Mouse (Mus musculus): ENCODE results near the gene Hist1h2ad.
A peak's percentile ranks its signal among the peaks of the same experiment; 100 is the strongest.
"Not testable (repeated sequence)": the region's sequence is repeated elsewhere in the genome, so short reads cannot be mapped to it uniquely, and the experiment has no call there.

The Hist1h2ad gene

DNA sequence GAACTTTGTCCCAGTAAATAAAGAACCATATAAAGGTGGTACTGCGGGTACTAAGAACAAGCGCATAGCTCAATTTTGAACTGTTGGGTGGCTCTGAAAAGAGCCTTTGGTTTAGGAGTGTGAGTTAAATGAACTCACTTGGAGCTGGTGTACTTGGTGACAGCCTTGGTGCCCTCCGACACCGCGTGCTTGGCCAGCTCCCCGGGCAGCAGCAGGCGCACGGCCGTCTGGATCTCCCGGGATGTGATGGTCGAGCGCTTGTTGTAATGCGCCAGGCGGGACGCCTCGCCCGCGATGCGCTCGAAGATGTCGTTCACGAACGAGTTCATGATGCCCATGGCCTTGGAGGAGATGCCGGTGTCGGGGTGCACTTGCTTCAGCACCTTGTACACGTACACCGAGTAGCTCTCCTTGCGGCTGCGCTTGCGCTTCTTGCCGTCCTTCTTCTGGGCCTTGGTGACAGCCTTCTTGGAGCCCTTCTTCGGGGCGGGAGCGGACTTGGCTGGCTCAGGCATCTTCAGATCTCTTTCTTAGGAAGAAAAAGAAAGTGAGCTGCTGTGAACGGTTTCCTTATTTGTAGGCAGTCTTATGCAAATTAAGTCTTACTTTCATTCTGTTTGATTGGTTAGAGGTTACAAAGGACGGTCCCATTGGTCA, 11.4 kb downstream of the Hist1h2ad start:
- peak; percentile 46 to 79 for DNase-seq

DNA sequence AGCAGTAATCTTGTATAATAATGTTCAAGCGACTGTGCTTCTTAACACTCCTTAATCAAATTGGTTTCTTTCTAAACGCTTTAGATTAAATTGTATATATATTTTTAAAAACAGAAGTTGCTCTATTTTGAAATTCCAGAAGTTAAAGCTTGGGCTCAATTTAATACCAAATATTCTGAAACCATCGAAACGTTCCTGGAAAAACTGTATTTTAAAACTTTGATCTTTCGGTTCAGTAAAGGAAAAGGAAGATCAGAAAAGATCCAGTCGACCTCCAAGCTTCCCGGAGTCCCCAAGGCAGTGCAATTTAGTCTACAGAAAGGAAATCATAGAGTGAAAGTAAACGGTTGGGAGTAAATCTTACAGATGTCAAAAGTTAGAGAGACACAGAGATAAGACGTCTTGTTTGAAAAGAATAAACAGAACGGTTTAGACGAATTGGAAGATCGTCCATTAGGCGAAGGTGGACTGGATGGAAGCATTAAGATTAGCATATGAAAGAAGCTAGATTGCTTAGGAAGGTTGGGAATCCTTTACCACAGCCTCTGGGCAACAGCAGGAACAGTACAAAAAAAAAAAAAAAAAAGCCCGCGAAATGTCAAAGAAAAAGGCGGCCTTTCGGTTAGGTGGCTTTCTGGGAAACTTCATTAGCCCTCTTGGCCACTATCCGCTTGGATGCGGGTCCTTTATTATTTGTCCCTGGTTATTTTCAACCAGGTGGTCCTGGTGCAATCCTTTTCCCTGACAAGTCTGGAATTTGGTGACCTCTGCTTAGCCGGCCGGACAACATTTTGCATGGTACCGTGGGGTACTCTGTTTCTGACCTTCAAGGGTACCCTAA, 12.1 kb downstream of the Hist1h2ad start:
- DNase-seq, result no peak

DNA sequence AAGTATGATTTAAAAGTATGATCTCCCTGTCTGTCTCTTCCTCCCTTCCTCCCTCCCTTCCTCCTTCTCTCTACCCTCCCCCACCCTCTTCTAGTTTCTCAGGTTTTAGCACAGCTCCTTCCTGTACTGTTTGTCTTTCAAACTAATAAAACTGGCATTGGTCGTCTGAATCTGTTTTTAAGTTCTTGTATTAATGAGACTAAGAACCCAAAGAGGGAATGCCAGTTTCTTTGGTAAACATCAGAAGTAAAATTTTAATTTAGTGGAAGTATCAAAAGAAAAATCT, 12.7 kb downstream of the Hist1h2ad start:
- DNase-seq, result no peak

DNA sequence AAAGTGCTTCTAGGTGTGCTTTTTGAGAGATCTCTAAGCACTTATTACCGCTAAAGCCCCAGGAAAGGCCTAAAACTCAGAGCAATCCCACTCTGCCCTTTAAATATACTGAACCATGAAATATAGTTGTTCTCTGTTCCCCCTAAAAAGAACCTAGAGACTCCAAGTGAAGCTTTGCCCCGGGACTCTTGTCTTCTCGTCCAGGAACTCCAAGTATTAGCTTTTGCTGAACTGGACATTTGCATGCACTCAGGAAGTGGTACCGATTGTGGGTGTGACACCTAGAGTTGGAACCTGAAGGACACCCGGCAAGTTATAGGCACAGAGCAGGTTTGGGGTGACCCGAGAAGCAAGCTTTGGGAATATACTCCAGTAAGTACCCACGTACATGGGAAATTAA, 17.0 kb downstream of the Hist1h2ad start:
- DNase-seq, result no peak

DNA sequence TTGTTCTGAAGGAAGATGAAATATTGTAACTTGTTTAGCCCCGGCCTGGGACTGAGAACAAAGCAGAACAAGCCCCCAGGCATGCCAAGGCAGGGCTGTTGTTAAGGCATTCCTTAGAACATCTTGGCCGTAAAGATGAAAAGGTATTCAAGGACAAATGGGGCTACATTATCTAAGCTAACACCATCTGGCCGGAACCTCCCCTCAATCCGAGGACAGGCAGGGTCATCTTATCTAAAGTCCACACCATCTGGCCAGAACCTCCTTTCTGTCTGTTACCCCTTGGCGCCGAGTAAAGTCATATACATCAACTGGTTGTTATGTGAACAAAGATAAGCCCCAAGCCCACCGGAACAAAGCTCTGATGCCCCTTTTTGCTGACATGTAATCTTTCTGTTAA, 17.7 kb downstream of the Hist1h2ad start:
- DNase-seq, result not testable (repeated sequence)

DNA sequence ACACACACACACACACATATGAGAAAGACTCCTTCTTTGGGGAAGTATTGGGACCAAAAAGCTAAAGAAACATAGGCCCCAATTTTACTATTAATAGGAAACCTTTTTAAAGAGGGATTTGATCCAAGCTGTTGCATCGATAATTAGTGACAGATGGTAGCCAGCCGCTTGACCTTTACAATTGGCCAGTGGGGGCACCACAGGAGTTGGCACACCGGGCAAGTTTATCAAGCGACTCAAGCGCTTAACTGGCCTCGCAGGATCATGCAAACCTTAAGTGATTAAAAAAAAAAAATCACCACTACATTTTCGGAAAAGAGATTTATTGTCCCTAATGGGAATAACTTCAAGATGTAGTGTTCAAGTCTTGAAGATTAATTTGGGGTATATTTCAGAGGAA, 18.4 kb downstream of the Hist1h2ad start:
- DNase-seq, result no peak

DNA sequence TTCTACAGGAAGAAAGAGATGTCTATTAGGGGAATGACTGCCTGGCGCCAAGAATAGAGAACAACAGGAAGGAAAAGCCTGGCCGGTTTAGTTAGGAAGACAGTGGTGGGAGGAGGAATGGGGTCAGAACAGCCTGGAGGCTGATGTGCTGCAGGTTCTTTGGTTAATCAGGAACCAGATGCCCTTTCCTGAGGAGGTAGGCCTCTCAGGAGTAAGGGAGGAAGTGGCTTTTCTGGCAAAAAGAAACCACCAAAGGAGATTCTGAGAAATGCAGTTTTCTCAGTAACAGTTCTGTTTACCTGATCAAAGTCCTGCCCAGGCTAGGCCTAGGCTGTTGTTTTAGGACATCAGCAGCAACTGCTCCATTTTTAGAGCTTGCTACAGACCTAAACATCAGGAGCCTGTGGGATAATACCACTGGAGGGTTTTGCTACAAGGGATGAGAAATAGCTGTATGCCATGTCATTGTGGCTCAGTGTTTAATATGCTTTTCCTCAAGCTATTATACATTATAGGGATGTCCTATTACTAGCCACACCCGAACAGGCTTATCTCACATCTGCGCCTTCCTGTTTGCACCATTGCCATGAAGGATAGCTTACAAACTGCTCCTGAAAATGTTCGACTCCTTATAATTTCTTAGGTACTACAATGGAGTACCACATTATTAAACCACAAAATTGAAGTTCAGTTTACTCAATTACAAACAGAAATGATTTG, 19.0 kb downstream of the Hist1h2ad start:
- peak in 1 of 2 experiments; percentile 29 for DNase-seq

DNA sequence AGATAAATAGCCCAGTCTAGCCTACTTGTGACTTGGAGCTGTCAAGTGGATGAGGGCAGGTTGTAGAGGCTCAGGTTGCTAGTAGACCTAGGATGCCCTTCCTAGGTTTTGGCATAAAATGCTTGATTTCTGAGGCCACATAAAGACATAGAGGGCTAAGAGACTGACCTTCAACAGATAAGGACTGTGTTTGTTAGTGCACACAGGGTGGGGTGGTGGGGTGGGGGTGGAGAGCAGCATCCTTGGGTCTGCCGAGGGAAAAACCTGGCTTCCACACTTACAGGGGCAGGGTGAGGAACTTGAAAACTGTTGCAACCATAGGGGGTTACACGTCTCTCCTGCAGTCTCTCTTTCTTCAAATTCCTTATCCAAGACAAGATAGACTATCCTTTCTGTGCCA, 21.0 kb downstream of the Hist1h2ad start:
- DNase-seq, result no peak

DNA sequence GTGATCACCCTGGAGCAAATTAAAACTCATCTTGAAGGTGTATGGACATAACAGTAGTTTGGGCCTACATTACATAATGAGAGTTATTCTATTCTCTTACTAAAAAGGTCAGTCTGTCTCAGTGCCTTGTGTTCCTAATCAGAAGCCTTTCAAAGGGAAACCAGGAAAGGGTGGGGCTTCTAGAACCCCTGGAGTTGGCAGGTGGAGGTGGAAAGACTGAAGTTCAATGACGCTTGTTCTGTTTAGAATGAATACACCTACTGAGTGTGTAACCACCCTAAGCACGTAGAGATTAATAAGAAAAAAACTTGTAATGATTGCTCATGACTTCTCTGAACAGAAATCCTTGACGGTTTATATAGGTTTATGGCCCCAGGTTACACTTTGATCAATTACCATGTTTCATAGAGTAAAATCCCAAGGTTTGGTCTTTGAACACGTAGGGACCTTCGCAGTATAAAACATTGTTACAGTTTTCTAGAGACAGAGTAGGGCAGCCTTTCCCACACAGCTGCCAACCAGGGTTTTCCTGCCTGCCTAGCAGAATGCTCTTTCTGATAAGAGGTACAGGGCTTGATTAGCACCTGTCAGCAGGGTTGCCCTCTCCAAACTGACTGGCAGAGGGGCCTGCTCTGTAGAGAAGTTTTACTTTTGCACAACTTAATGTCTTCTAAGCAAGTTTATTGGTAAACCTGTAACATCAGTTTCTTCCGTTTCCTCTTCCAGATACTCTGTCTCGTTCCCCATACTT, 21.6 kb downstream of the Hist1h2ad start:
- DNase-seq, result no peak

DNA sequence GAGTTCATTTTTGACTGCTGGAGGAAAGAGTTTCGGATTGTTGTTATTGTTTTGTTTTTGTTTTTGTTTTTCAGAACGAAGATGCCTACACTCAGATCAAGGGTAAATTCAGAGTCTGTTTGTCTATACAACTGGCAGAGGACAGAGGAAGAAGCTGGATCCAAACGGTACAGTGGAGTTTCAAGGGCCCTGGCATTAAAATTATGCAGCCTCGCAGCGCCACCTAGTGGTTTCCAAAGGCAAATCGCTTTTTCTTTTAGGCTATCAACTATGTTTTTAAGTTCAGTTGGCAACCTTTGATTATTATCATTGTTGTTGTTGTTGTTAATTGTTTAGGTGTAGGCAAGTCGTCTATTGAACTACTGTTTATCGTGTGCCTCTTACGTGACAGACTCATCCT, 23.8 kb downstream of the Hist1h2ad start:
- DNase-seq, result peak; percentile 47 to 76

DNA sequence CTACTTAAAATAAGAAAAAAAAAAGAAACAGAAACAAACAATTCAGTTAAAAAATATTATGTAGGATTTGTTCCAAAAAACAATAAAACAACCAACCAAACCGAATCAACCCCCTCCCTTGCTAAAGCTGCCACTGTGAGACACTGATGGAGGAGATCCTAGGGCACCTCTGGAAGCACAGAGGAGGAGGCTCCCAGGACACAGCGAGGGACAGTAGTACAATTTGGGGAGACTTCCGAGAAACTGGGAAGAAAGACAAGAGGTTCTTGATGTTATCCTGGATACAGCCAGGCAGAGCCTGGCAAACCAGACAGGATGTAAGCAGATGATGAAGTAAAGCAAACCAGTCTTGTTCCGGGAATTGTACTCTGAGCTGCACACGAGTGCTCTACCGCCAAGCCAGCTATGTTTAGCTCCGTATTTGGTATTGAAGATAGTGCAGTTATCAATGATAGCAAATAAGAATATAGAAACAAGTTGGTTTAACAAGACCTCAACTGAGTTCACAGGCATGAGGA, 29.1 kb downstream of the Hist1h2ad start:
- DNase-seq, result no peak

DNA sequence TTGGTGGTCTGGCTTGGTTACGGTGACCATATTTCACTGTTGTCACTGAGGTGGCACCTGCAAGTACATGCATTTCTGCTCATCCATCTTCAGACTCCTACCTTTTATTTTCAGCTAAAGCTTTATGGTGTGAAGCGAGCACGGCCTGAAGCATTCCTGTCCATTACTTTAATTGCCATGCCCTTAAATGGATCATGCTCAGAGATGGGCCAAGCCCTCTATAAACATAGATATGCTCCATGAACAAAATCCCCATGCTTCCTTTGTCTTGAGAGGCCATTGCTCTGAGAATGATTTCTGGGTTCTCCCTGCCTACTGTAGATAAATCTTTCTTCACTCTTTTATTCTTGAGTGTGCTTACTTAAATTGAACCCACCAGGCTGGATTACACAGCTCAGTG, 30.3 kb downstream of the Hist1h2ad start:
- DNase-seq, result no peak

DNA sequence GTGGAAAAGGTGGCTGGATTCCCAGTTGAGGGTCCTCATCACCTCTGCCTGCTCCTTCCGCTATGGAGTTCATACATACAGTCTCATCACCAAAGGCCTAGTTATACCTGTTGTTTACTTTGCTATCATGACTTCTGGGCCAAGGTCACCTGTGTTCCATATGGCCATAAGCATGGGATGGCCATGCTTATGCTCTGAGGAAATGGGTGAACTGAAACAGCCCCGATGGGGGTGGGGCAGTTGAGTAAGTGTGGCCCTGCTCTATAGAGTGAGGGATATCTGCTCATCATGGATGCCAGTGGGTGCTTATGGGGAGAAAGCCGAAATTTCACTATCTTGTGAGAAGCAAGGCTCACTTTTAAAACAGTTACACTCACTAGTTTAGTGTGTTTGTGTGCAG, 30.9 kb downstream of the Hist1h2ad start:
- DNase-seq, result no peak

DNA sequence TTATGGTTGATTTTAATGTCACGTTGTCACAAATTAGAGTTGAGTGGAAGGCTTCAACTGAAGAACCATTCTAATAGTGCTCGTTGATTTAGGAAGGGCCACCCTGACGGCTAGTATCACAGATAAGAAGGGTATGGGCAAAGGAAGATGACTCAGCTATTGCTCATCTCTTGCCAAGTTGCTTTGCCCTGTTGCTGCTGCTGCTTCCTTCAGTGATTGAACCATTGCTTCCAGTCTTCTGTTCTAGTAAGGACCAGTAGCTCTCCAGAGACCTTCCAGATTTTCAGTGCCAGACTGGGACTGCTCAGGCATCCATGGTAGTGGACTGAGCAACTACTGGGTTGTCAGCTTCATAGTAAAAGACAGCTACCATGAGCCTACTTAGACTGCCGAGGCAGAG, 35.0 kb downstream of the Hist1h2ad start:
- no peak for DNase-seq

DNA sequence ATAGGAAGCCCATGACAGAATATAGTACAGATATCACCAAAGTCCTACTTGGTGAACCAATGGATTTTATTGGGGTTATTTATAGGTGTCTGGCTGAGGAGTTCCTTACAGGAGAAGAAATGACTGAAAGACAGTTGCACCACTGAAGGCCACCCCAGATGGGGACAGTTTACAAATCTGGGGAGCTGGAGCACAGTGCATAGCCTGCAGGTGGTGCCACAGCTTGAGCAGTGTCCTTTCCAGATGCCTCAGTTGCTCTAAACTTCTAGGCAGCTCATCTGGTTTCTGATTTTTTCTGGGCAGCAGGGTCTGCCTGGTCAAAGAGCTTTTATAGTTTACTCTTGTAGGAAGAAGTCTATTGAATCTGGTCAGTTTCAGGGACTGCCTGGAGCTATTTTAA, 35.7 kb downstream of the Hist1h2ad start:
- DNase-seq, result no peak

DNA sequence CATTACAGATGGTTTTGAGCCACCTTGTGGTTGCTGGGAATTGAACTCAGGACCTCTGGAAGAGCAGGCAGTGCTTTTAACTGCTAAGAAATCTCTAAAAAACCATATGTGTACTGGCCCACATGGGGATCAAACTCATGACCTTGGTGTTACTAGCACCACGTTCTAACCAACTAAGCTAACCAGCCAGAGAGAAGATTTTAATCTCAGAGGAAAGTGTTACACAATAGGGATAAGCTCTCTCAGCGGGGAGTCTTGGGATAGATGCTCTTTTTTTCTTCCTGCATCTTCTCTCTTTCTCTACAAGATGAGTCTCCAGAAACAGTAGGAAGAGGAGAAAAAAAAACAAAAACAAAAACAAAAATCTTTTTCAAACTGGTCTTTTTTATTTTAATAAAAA, 36.2 kb downstream of the Hist1h2ad start:
- no peak for DNase-seq

DNA sequence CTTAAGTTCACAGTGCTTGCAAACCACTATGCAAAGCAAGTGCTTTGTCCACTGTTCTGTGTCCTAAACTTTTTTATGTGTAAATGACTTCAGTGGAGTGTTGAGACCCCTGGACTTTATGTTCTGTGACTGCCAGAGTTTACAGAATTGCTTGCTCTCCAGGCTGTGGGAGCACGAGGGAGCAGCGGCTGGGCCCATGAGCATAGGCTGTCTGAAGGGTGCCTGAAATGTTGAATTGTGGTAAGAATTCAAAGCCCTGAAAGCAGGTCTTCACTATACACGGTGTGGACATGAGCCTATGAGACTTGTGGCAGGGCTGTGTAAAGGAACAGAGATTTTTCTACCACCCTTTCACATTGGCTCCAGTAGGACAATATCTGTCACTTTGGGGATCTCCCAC, 37.5 kb downstream of the Hist1h2ad start:
- DNase-seq, result no peak

DNA sequence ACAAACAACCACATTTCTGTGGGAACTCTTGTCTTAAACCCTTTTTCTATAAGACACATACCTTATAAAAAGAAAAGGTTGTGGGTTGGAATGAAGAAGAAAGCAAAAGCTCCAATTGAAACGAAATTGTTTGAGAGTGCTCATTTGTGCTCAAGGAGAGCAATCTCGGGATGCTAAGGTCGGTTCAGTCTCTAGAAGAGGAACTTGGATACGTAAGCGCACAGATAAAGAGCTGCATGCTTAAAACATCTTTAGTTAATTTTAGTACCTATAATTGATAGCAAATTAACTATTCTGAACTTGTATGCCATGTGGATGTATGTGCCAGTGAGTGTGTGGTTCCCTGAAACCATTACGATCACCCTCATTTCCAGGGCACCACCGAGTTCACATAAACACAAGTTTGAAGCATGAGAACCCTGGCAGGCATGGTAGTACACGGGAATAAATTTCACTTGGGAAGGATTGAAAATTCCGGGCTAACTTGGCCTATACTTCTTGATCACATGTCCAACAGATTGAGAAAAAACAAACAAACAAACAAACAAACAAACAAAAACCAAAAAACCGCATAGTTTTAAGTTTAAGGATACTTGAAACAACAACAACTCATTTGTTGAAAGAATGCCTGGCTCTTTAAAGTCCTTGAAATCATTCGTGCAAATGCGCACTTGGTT, 46.0 kb downstream of the Hist1h2ad start:
- no peak for DNase-seq

DNA sequence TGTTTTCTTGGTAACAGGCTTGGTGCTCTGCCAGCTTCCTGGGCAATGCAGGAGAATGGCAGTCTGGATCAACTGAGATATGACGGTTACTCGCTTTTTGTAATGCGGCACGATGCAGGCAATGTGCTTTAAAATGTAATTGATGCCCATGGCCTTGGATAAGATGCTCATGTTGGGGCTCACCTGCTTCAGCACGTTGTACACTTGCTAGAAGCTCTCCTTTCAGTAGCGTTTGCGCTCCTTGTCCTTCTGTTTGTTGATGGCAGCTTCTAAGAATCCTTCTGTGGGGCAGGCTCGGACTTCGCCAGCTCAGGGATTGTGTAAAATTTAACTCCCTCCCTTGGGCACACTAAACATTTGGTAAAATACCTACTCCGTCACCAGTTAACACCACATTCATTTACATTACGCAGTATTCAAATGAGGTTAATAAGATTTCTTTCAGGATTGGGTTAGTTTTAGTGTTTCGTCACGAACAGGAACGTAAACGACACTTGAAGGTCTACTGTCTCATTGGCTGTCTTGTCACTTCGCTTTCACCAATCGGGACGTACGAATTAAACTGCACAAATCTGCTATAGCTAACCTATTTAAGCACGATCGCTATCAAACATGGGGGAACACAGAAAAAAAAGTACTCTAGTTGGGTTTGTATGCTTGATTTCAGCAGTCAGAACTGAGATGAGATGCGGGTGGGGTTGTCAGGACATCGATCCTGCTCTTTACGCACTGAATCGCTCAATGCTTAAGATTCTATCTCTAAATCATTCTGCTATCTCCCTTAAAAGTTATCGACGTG, 46.8 kb downstream of the Hist1h2ad start, which contains the start of gene Hist1h2be:
Hist1h2be (minus strand) TSS at position 392 of the 799 bp plus-strand sequence.
- peak; percentile 59 to 82 for DNase-seq

DNA sequence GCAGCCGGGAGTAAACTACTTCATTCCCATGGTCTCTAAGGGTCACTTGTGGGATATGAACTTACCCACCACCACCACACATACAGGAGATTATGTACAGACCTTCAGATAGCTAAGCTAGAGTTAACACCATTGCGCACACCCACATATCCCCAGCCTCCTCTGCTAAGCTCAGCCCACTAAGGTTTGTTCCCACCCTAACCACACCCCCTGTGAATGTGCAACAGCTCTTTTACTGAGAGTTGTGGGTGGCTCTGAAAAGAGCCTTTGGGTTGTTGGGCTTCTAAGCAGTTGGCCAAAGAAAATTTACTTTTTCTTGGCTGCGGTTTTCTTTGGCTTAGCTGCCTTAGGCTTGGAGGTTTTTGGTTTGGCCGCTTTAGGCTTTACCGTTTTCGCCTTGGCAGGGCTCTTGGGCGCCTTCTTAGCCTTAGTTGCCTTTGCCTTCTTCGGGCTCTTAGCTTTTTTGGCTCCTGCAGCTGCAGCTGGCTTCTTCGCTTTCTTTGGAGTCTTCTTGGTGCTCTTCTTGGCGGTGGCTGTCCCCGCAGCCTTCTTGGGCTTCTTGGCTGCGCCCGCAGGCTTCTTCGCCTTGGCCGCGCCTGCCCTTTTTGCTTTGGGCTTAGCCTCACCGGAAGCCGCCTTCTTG, 47.5 kb downstream of the Hist1h2ad start:
- peak; percentile 73 to 80 for DNase-seq

DNA sequence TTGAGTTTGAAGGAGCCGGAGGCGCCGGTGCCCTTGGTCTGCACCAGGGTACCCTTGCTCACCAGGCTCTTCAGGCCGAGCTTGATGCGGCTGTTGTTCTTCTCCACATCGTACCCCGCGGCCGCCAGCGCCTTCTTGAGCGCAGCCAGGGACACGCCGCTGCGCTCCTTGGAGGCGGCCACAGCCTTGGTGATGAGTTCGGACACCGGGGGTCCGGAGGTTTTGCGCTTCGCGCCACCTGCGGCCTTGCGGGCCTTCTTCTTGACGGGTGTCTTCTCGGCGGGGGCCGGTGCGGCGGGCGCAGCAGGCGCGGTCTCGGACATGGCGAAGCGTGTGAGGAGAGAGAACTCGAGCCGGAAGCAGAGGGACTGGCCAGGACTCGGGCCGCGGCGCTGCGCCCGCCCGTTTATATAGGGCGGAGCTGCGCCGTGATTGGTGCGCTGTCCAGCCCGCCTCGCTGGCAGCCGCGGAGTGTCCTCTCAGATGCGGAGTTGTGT, 48.0 kb downstream of the Hist1h2ad start, which contains the start of gene Hist1h1e:
Hist1h1e (minus strand) TSS at position 384 of the 497 bp plus-strand sequence.
- DNase-seq, result peak; percentile 84 to 87

All from kidney, adult 8-10 months (tissue).